Mouse (Mus musculus): Measurements from ENCODE around the gene Hirip3. TPM values are rescaled to one million over a fixed set of nuclear protein-coding genes. Genes with fewer than 3 reads are reported as not detected.
"Not testable (repeated sequence)": the region's sequence is repeated elsewhere in the genome, so short reads cannot be mapped to it uniquely, and the experiment has no call there.

Hirip3 gene
- polyA plus RNA-seq, 1 experiment from 2014 or later, result 43.7 TPM

DNA sequence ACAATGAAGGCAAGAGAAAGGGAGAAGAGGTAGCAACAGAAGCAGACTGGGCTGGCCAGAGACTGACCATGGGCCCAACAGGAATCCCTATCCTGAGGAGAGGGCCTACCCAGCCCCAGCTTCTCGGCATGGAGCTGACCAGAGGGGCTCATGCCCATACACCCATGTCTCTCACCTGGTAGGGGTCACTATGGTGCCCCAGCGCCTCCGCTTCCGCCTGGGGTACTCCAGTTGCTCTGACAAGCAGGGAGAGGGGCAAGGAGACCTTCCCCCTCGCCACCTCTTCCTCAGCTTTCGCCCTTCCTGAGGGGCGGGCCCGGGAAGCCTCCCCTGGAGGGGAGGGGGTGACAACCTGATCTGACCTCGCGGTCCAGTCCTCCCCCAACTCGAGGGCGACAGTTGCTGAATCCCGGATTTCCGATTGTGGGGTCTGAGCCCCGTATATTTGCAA lies 22.0 kb downstream of the Hirip3 start:
- peaks cover 18% of the 10 kb centered on the region for H3K36me3 ChIP-seq
- peak overlapping the region; percentile 84 for H3K4me2 ChIP-seq (replicated peaks)
- H3K9ac ChIP-seq, result peak overlapping the region; percentile 78
- no peak for ATAC-seq (ENCODE audit: insufficient number of reproducible peaks, insufficient read depth, low FRiP score, low TSS enrichment)
- H3K27ac ChIP-seq, result peak overlapping the region; percentile 93
- no peaks in the 10 kb centered on the region for H3K9me3 ChIP-seq
- H3K27me3 ChIP-seq, result no peaks in the 10 kb centered on the region
- peak overlapping the region; percentile 63 for H3K4me3 ChIP-seq
- under 1% methylated on average over 15 of the region's 15 CpGs for WGBS
- H3K4me1 ChIP-seq, result peaks cover 23% of the 10 kb centered on the region

DNA sequence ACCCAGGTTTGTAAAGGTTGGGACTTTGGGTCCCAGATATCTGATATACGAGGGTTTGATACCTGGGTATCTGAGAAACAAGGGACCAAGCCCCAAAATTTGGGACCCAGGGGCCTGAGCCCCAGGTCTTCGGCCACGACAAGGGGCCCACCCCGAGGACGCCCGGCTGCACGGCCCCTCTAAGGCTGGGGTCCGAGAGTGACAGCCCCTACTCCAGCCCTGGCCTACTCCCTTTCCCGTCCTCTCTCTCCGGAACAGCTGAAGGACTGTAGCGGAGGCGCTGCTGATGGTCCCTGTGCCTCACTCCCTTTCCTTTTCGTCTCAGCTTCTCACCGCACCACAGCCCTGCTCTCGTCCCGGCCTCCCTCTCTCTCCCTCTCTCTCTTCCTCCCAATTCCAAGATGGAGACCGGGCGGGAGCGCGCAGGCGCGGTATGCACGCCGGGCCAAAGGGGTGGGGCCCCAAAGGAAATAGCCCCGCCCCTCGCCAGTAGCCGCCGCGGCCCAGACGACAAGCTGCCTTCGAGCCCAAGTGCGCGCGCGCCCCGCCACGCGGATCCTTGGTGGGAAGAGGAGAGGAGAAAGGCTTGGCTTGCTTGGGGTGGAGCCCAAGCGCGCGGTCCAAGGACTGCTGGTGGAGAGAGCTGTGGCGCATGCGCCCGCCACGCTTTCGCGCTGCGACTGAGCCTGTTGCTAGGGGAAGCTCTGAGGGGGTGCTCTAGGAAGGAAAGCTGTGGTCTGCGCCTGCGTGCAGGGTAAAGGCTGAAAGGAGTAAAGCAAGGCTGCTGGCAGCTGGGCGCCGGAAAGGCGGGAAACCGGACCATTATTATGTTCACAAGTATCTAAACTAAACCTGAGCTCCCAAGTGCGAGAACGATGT lies 22.8 kb downstream of the Hirip3 start, which contains the start of gene Taok2:
Taok2 (minus strand) TSS at position 418 of the 879 bp plus-strand sequence.
- Histone ChIP-seq H3K4me3 (peak within 1 kb of the TSS; percentile 63), H3K9ac (peak within 1 kb of the TSS; percentile 78), H3K36me3 (peaks cover 10% of the 10 kb centered on the region), H3K4me1 (peaks cover 23% of the 10 kb centered on the region), H3K4me2 (replicated peaks) (peak within 1 kb of the TSS; percentile 84), H3K9me3 (no peaks in the 10 kb centered on the region), H3K27ac (peak within 1 kb of the TSS; percentile 93), H3K27me3 (no peaks in the 10 kb centered on the region)
- ATAC-seq (ENCODE audit: insufficient number of reproducible peaks, insufficient read depth, low FRiP score, low TSS enrichment), result peak; percentile 98
- under 1% methylated on average over 56 of the region's 56 CpGs for WGBS

DNA sequence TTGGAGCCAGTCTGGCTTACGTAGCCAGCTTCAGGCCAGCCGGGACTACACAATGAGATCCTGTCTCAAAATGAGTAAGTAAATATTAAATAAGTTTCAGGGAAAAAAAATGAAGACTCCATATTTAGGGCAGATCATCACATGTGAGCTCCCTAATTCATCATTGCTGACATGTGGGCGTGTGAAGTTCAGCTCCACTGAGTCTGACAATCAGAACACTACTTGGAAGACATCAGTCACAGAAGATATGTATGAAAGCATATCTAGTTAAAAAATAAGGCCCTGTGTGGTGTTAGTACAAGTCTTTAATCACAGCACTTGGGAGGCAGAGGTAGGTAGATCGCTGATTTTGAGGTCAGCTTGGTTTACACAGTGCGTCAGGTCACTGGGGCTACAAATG lies 25.5 kb downstream of the Hirip3 start:
- ATAC-seq (ENCODE audit: insufficient number of reproducible peaks, insufficient read depth, low FRiP score, low TSS enrichment), result no peak
- Histone ChIP-seq H3K27ac (no peak overlapping the region), H3K4me2 (replicated peaks) (no peak overlapping the region), H3K27me3 (no peaks in the 10 kb centered on the region), H3K4me1 (peaks cover 10% of the 10 kb centered on the region), H3K9me3 (no peaks in the 10 kb centered on the region), H3K36me3 (no peaks in the 10 kb centered on the region; the same call in 1 of the 2 replicates), H3K9ac (no peak overlapping the region), H3K4me3 (no peak overlapping the region)
- 86% methylated on average over 5 of the region's 5 CpGs for WGBS

DNA sequence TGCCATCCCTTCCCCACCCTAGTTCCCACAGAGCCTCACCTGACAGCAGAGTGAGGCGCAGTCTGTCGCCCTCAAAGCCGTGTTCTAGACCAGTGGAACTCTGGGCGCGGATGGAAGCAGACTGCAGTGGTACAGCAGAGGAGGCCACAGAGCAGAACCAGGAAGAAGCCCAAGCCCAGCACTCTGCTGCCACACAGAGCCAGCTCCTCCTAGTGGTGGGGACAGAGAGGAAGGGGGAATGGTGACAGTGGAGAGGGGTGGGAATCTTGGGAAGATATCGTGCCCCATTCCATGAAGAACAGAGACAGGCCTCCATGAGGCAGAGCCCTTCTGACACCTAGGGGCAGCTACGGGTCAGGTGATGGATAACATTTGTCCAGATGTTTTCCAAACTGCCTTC lies 27.1 kb downstream of the Hirip3 start:
- Histone ChIP-seq H3K4me1 (no peaks in the 10 kb centered on the region), H3K36me3 (no peaks in the 10 kb centered on the region; the same call in 1 of the 2 replicates), H3K27ac (no peak overlapping the region), H3K9ac (no peak overlapping the region), H3K4me3 (no peak overlapping the region), H3K4me2 (replicated peaks) (no peak overlapping the region), H3K27me3 (no peaks in the 10 kb centered on the region), H3K9me3 (no peaks in the 10 kb centered on the region)
- 47% methylated on average over 7 of the region's 7 CpGs for WGBS
- ATAC-seq (ENCODE audit: insufficient number of reproducible peaks, insufficient read depth, low FRiP score, low TSS enrichment), result no peak

DNA sequence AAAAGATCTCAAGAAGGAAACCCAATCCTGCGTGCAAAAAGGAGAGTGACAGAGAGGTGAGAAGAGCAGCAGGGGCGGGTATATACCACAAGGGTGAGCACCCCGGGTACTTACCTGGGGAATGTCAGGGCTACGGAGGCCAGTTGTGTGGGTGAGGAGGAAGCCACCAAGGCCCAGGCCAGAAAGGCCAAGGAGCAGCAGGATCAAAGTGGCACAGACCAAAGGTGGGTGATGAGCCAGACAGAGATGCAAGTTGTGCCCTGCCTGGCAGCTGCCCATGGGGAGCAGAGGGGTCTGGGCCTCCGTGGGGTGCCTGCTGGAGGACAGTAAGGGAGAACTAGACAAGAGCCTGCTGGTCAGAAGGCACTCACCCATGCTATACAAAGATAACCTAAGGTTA lies 35.1 kb downstream of the Hirip3 start:
- Histone ChIP-seq H3K9ac (no peak overlapping the region), H3K4me3 (no peak overlapping the region), H3K27me3 (no peaks in the 10 kb centered on the region), H3K4me1 (peaks cover 6% of the 10 kb centered on the region), H3K4me2 (replicated peaks) (no peak overlapping the region), H3K27ac (no peak overlapping the region), H3K36me3 (no peaks in the 10 kb centered on the region), H3K9me3 (no peaks in the 10 kb centered on the region)
- 87% methylated on average over 5 of the region's 5 CpGs for WGBS
- ATAC-seq (ENCODE audit: insufficient number of reproducible peaks, insufficient read depth, low FRiP score, low TSS enrichment), result no peak

DNA sequence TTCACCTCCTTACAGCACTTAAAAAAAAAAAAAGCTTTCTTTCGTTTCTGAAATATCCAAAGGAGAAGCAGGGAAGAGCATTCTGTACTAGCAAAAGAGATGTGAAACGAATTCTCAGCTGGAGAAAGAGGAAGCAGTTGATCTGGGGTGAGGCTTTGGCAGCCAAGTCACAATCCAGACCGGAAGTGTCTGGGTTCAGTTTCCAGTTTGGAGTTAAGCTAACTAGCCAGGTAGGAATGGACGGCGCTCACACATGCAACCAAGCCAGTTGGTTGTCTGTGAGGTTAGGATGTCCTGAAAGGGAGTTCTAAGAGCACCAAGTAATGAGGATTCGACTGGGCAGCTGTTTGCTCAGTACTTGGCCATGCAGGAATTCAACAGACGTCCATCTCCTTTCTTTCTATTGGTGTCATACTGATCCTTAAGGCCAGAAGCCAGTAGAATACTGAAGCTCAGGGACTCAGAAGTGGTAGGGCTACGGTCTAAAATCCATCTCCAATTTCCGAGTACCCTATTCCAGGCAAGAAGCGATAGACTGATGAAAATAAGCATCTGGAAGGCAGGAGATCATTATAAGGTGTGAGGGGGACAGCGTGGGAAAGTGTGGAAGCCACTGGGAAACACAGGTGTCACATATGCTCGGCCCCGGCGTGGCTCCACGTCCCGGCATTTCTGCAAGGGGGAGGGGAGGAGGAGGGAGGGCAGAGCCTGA lies 35.8 kb downstream of the Hirip3 start:
- no peaks in the 10 kb centered on the region for H3K36me3 ChIP-seq
- peak overlapping the region; percentile 59 for H3K4me3 ChIP-seq
- H3K4me2 ChIP-seq (replicated peaks), result peak overlapping the region; percentile 77
- WGBS, result 23% methylated on average over 16 of the region's 16 CpGs
- ATAC-seq (ENCODE audit: insufficient number of reproducible peaks, insufficient read depth, low FRiP score, low TSS enrichment), result no peak
- H3K27me3 ChIP-seq, result no peaks in the 10 kb centered on the region
- no peaks in the 10 kb centered on the region for H3K9me3 ChIP-seq
- peak overlapping the region; percentile 69 for H3K9ac ChIP-seq
- peaks cover 6% of the 10 kb centered on the region for H3K4me1 ChIP-seq
- H3K27ac ChIP-seq, result peak overlapping the region; percentile 61; the same call in 1 of the 2 replicates

DNA sequence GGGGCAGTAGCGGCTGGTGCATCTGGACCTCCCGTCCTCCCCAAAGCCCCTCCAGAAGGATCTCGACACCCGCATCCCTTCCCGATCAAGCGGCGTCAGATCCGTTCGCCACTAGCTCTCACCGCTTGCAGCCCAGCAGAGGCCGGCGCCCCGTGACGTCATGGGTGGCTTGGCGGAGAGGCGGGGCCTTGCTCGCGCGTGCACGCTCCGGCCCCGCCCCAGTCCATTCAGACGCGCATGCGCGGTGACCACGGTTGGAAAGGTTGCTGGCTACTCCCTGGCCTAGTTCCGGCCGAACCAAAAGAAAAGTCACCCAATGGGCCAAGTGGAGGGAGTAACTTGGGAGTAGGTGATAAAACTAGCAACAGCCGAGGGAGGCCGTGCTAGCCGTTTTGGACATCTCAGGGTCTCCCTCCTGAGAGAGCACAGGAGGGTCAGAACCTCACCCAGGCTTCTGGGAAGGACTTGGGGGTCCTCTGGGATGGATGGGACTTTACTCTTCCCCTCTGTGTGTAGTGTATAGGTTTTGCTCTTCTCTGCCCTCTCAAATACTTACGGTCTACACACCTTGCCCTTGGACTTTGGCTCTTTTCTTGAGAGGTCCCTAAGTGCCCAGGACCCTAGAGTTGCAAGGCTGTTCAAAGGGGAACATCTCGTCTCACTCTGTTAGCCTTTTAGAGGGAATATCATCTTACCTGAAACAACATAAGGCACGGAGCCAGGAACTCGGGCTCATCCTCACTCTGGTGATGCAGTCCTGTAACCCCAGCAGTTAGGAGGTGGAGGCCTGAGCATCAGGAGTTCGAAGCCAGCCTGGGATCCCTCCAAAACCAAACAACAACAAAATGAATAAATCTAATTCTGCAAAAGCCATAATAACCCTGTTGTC lies 36.6 kb downstream of the Hirip3 start:
- peak overlapping the region; percentile 59 for H3K4me3 ChIP-seq
- peak; percentile 92 for ATAC-seq (ENCODE audit: insufficient number of reproducible peaks, insufficient read depth, low FRiP score, low TSS enrichment)
- H3K9ac ChIP-seq, result peak overlapping the region; percentile 69
- H3K4me1 ChIP-seq, result peaks cover 6% of the 10 kb centered on the region
- no peaks in the 10 kb centered on the region for H3K36me3 ChIP-seq
- no peaks in the 10 kb centered on the region for H3K9me3 ChIP-seq
- peak overlapping the region; percentile 61; the same call in 1 of the 2 replicates for H3K27ac ChIP-seq
- peak overlapping the region; percentile 77 for H3K4me2 ChIP-seq (replicated peaks)
- no peaks in the 10 kb centered on the region for H3K27me3 ChIP-seq
- 13% methylated on average over 37 of the region's 37 CpGs for WGBS

DNA sequence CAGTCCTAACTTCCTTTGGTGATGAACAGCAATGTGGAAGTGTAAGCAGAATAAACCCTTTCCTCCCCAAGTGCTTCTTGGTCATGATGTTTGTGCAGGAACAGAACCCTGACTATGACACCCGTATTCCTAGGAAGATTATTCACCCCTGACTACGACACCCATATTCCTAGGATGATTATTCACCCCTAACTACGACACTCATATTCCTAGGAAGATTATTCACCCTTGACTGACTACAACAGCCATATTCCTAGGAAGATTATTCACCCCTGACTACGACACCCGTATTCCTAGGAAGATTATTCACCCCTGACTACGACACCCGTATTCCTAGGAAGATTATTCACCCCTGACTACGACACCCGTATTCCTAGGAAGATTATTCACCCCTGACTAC lies 38.0 kb downstream of the Hirip3 start:
- H3K9ac ChIP-seq; H3K4me2 ChIP-seq (replicated peaks); H3K4me1 ChIP-seq; H3K36me3 ChIP-seq; H3K9me3 ChIP-seq; H3K27ac ChIP-seq; H3K4me3 ChIP-seq; H3K27me3 ChIP-seq; ATAC-seq (ENCODE audit: insufficient number of reproducible peaks, insufficient read depth, low FRiP score, low TSS enrichment): not testable (repeated sequence)
- WGBS, result 94% methylated on average over 8 of the region's 9 CpGs

DNA sequence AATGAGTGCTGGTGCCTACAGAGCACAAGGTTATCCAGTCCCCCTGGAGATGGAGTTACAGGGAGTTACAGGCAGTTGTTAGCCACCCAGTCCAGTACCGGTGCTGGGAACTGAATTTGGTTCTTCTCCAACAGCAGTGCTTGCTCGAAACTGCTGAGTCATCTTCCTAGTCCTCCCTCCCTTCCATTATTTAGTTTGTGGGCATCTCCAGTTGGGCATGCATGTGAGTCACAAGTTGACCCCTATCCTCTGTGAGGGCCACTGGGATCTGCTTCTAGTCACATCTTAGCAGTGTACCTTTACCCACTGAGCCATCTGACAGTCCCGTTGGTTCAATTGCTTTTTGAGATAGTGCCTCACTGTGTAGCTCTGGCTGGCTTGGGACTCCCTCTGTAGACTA lies 43.8 kb downstream of the Hirip3 start:
- no peak overlapping the region for H3K9ac ChIP-seq
- H3K4me2 ChIP-seq (replicated peaks), result no peak overlapping the region
- 70% methylated on average over 3 of the region's 3 CpGs for WGBS
- no peak overlapping the region for H3K27ac ChIP-seq
- H3K4me3 ChIP-seq, result no peak overlapping the region
- H3K27me3 ChIP-seq, result no peaks in the 10 kb centered on the region
- H3K9me3 ChIP-seq, result no peaks in the 10 kb centered on the region
- ATAC-seq (ENCODE audit: insufficient number of reproducible peaks, insufficient read depth, low FRiP score, low TSS enrichment), result no peak
- H3K4me1 ChIP-seq, result no peaks in the 10 kb centered on the region
- H3K36me3 ChIP-seq, result no peaks in the 10 kb centered on the region

DNA sequence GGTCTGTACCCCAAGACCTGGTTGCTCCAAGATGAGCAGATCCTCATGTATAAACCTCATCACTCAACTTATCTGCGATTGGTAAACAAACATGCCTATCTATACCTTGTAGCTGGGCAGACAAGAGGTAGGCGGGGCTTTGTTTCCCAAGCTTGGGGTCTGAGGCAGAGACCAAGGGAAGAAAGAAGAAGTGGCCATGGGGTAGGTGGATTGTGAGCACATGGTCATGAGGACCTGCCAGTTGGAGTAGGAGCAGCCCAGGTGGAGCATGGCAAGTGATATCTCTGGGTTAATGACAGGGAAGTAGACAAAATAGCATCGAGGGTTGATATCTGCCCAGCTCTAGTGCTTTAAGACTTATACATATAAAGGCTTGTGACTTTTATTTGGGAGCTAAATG lies 53.1 kb downstream of the Hirip3 start:
- Histone ChIP-seq H3K4me1 (no peaks in the 10 kb centered on the region), H3K9me3 (no peaks in the 10 kb centered on the region), H3K9ac (no peak overlapping the region), H3K4me3 (no peak overlapping the region), H3K4me2 (replicated peaks) (no peak overlapping the region), H3K27me3 (no peaks in the 10 kb centered on the region), H3K36me3 (no peaks in the 10 kb centered on the region), H3K27ac (no peak overlapping the region)
- 89% methylated on average over 3 of the region's 3 CpGs for WGBS
- no peak for ATAC-seq (ENCODE audit: insufficient number of reproducible peaks, insufficient read depth, low FRiP score, low TSS enrichment)
